Mouse (Mus musculus) liver, embryonic 14.5 days (tissue): ENCODE results near the gene Msantd1. TPM values are rescaled to one million over a fixed set of nuclear protein-coding genes. Genes with fewer than 3 reads are reported as not detected.

Experiments
- ATAC-seq: fragments of 200-750 bp; cut with Nextera tagmentation; 2 replicates; pipeline ENCODE4 v1.8.0; 2017; ENCODE audit warnings: moderate number of reproducible peaks, mild to moderate bottlenecking, moderate library complexity; ENCODE audit not compliant: insufficient read depth
- DNase-seq, 3 experiments: peaks; one replicate each; pipeline ENCODE4 v3.0.0-alpha.2; 2012 to 2013; ENCODE audit warnings: low read depth in 3 of 3, low spot score in 3 of 3
- H3K27ac ChIP-seq: fragments of 300-500 bp; sonication (generic); 2 replicates; pipeline ENCODE4 v1.5.1; 2014; ENCODE audit warnings: moderate library complexity, mild to moderate bottlenecking, control low read depth, inconsistent platforms
- H3K27me3 ChIP-seq: fragments of 300-500 bp; sonication (generic); 2 replicates; pipeline ENCODE4 v1.6.1; 2014; ENCODE audit warnings: mild to moderate bottlenecking, low read length, moderate library complexity; ENCODE audit not compliant: control insufficient read depth, insufficient read depth
- H3K36me3 ChIP-seq: fragments of 300-500 bp; sonication (generic); replicated peaks from 2 replicates; pipeline ENCODE4 v1.6.1; 2014; ENCODE audit warnings: low read depth; ENCODE audit not compliant: control insufficient read depth, insufficient read depth
- H3K4me1 ChIP-seq, 2 experiments: fragments of 200-500 bp in 1 of 2; fragments of 300-500 bp in 1 of 2; sonication (generic) in 1 of 2; replicated peaks; 2 replicates each; pipeline ENCODE4 v1.6.1; 2012 to 2014; ENCODE audit warnings: antibody characterized with exemption in 1 of 2, inconsistent platforms in 1 of 2, low read length in 1 of 2; ENCODE audit not compliant: control insufficient read depth in 2 of 2, insufficient read depth in 2 of 2
- H3K4me2 ChIP-seq: fragments of 300-500 bp; sonication (generic); 2 replicates; pipeline ENCODE4 v1.6.1; 2014; ENCODE audit warnings: low read depth, mild to moderate bottlenecking, control low read depth, moderate library complexity
- H3K4me3 ChIP-seq, 2 experiments: fragments of 200-500 bp in 1 of 2; fragments of 300-500 bp in 1 of 2; sonication (generic) in 1 of 2; 2 replicates each; pipeline ENCODE4 v1.5.1; 2012 to 2014; ENCODE audit warnings: low read depth in 2 of 2, low read length in 2 of 2, mild to moderate bottlenecking in 2 of 2, control low read depth in 1 of 2, inconsistent platforms in 1 of 2, moderate library complexity in 1 of 2; ENCODE audit not compliant: insufficient read depth in 1 of 2
- H3K9ac ChIP-seq: fragments of 300-500 bp; sonication (generic); replicated peaks from 2 replicates; pipeline ENCODE4 v1.6.1; 2014; ENCODE audit warnings: mild to moderate bottlenecking, control low read depth, moderate library complexity
- H3K9me3 ChIP-seq: fragments of 300-500 bp; sonication (generic); 2 replicates; pipeline ENCODE4 v1.6.1; 2016; ENCODE audit warnings: low read length, mixed read lengths; ENCODE audit not compliant: control insufficient read depth
- CTCF ChIP-seq: IDR thresholded peaks from 2 replicates; pipeline ENCODE4 v1.5.1; 2016; ENCODE audit warnings: antibody characterized with exemption, low read depth, control low read depth
- EP300 ChIP-seq: IDR thresholded peaks from 2 replicates; pipeline ENCODE4 v1.6.1; 2016; ENCODE audit warnings: antibody characterized with exemption, low read depth
- WGBS: fragments of 180-500 bp; shearing (Covaris S2); extraction: QIAGEN DNeasy Blood & Tissue Kit; methylation state at CpG from one replicate; pipeline ENCODE4 v1.1.7; 2014; ENCODE audit not compliant: insufficient replicate concordance; 5-methylcytosine and 5-hydroxymethylcytosine counted together
- polyA plus RNA-seq, 2 experiments: library from polyadenylated mRNA; depleted of rRNA in 1 of 2; stranded (reverse) in 1 of 2; unstranded in 1 of 2; fragments of >200 nt; fragmentation: Nextera tagmentation in 1 of 2; extraction: Ambion mirVana in 1 of 2; gene quantifications; 2 replicates each; pipeline versions ENCODE4 v1.2.1 to v1.2.3; 2012 to 2014

The Msantd1 gene
- polyA plus RNA-seq, 2 experiments: 0.17 to 1.2 TPM

- WGBS: under 1% methylated on average over 76 of the region's 84 CpGs
- Histone ChIP-seq H3K27ac (peak within 1 kb of the TSS; percentile 71), H3K4me1 (peaks cover 7 to 26% of the 10 kb centered on the region in 2 experiments), H3K4me2 (peak within 1 kb of the TSS; percentile 98), H3K4me3 (peak within 1 kb of the TSS; percentile 84 to 93), H3K36me3 (no peaks in the 10 kb centered on the region), H3K9me3 (no peaks in the 10 kb centered on the region), H3K27me3 (no peaks in the 10 kb centered on the region), H3K9ac (peak within 1 kb of the TSS; percentile 92)
- ATAC-seq: peak; percentile 97
- peak; percentile 79 to 81 (median 80) for DNase-seq
- no peak for TF ChIP-seq EP300
- TF ChIP-seq CTCF: no peak
These were observed 41.3 kb downstream of the Msantd1 start, which contains the start of gene Rgs12 for GRCm38 (mm10) chr5:34948861-34949760. TSS of gene Rgs12 (plus strand) at chr5:34949445.

GRCm38 (mm10) chr5:34949769-34950211 is 42.0 kb downstream of the Msantd1 start:
- Histone ChIP-seq H3K27me3 (no peaks in the 10 kb centered on the region), H3K27ac (peak overlapping the region; percentile 71), H3K36me3 (no peaks in the 10 kb centered on the region), H3K9me3 (no peaks in the 10 kb centered on the region), H3K4me2 (peak overlapping the region; percentile 98), H3K4me1 (peaks cover 6 to 25% of the 10 kb centered on the region in 2 experiments), H3K4me3 (peak overlapping the region; percentile 84 to 93), H3K9ac (peak overlapping the region; percentile 92)
- WGBS: 6% methylated on average over 12 of the region's 12 CpGs
- TF ChIP-seq CTCF: no peak
- TF ChIP-seq EP300: no peak
- ATAC-seq (peak; percentile 25), DNase-seq (no peak)

GRCm38 (mm10) chr5:34950486-34951160 is 42.8 kb downstream of the Msantd1 start:
- H3K9ac ChIP-seq: peak overlapping the region; percentile 92
- DNase-seq: no peak
- no peaks in the 10 kb centered on the region for H3K27me3 ChIP-seq
- no peak for TF ChIP-seq CTCF
- no peak for TF ChIP-seq EP300
- no peaks in the 10 kb centered on the region for H3K36me3 ChIP-seq
- H3K9me3 ChIP-seq: no peaks in the 10 kb centered on the region
- H3K4me2 ChIP-seq: peak overlapping the region; percentile 98
- no peak overlapping the region; the same call in 1 of the 2 replicates for H3K27ac ChIP-seq
- 84% methylated on average over 6 of the region's 6 CpGs for WGBS
- peaks cover 6 to 29% of the 10 kb centered on the region in 2 experiments for H3K4me1 ChIP-seq
- H3K4me3 ChIP-seq: peak overlapping the region; percentile 84 to 93
- ATAC-seq: no peak

GRCm38 (mm10) chr5:34951161-34951834 is 43.5 kb downstream of the Msantd1 start:
- H3K36me3 ChIP-seq: no peaks in the 10 kb centered on the region
- no peak for DNase-seq
- 90% methylated on average over 8 of the region's 8 CpGs for WGBS
- ATAC-seq: no peak
- H3K9ac ChIP-seq: no peak overlapping the region
- H3K4me2 ChIP-seq: peak overlapping the region; percentile 98
- TF ChIP-seq EP300: no peak
- no peak overlapping the region for H3K27ac ChIP-seq
- peaks cover 6 to 36% of the 10 kb centered on the region in 2 experiments for H3K4me1 ChIP-seq
- H3K4me3 ChIP-seq: no peak overlapping the region
- H3K27me3 ChIP-seq: no peaks in the 10 kb centered on the region
- H3K9me3 ChIP-seq: no peaks in the 10 kb centered on the region
